Mouse (Mus musculus) forebrain, embryonic 13.5 days (tissue): ENCODE measurements at regions not wholly inside any gene's neighbourhood (a gene's known extent, or its start where the extent isn't known, plus 50 kb on each side); places are given as distances from the start of the nearest gene placed in this dataset.

Source experiments
- ATAC-seq: fragments of 200-750 bp; cut with Nextera tagmentation; 2 replicates; pipeline ENCODE4 v1.8.0; 2017
- H3K27ac ChIP-seq: fragments of 300-500 bp; sonication (generic); 2 replicates; pipeline ENCODE4 v1.5.1; 2015; ENCODE audit warnings: inconsistent platforms, mild to moderate bottlenecking, moderate library complexity
- H3K27me3 ChIP-seq: fragments of 300-500 bp; sonication (generic); 2 replicates; pipeline ENCODE4 v1.6.1; 2015; ENCODE audit warnings: mild to moderate bottlenecking, inconsistent platforms
- H3K36me3 ChIP-seq: fragments of 300-500 bp; sonication (generic); 2 replicates; pipeline ENCODE4 v1.6.1; 2015; ENCODE audit warnings: mild to moderate bottlenecking, inconsistent platforms; ENCODE audit not compliant: poor library complexity, severe bottlenecking
- H3K4me1 ChIP-seq: fragments of 300-500 bp; sonication (generic); 2 replicates; pipeline ENCODE4 v1.6.1; 2015; ENCODE audit warnings: inconsistent platforms
- H3K4me2 ChIP-seq: fragments of 300-500 bp; sonication (generic); 2 replicates; pipeline ENCODE4 v1.6.1; 2015; ENCODE audit warnings: inconsistent platforms, mild to moderate bottlenecking, moderate library complexity
- H3K4me3 ChIP-seq: fragments of 300-500 bp; sonication (generic); 2 replicates; pipeline ENCODE4 v1.5.1; 2015; ENCODE audit warnings: mild to moderate bottlenecking, inconsistent platforms
- H3K9ac ChIP-seq: fragments of 300-500 bp; sonication (generic); 2 replicates; pipeline ENCODE4 v1.6.1; 2015; ENCODE audit warnings: mild to moderate bottlenecking, inconsistent platforms
- H3K9me3 ChIP-seq: fragments of 300-500 bp; sonication (generic); replicated peaks from 2 replicates; pipeline ENCODE4 v1.6.1; 2016; ENCODE audit warnings: inconsistent platforms
- WGBS: fragments of 180-500 bp; shearing (Covaris S2); methylation state at CpG from one replicate; pipeline ENCODE4 v1.1.7; 2015; 5-methylcytosine and 5-hydroxymethylcytosine counted together

- no peaks in the 10 kb centered on the region for H3K27me3 ChIP-seq
- ATAC-seq, result no peak
- H3K4me1 ChIP-seq, result no peaks in the 10 kb centered on the region
- no peaks in the 10 kb centered on the region for H3K36me3 ChIP-seq
- no peak overlapping the region for H3K9ac ChIP-seq
- no peak overlapping the region for H3K4me3 ChIP-seq
- no peak overlapping the region for H3K27ac ChIP-seq
- H3K9me3 ChIP-seq, result no peaks in the 10 kb centered on the region
- 90% methylated on average over 5 of the region's 5 CpGs for WGBS
- H3K4me2 ChIP-seq, result no peak overlapping the region
Measured at GRCm38 (mm10) chr4:40593806-40594205, 109.2 kb downstream of the Aptx start.

- H3K27me3 ChIP-seq, result no peaks in the 10 kb centered on the region
- H3K27ac ChIP-seq, result no peak overlapping the region
- H3K9me3 ChIP-seq, result no peaks in the 10 kb centered on the region
- no peak overlapping the region for H3K9ac ChIP-seq
- no peaks in the 10 kb centered on the region for H3K36me3 ChIP-seq
- 68% methylated on average over 5 of the region's 5 CpGs for WGBS
- ATAC-seq, result no peak
- no peak overlapping the region for H3K4me3 ChIP-seq
- H3K4me1 ChIP-seq, result no peaks in the 10 kb centered on the region
- no peak overlapping the region for H3K4me2 ChIP-seq
Measured at GRCm38 (mm10) chr4:40625024-40625423, 78.0 kb downstream of the Aptx start.

- Histone ChIP-seq H3K4me3 (no peak overlapping the region), H3K4me2 (no peak overlapping the region), H3K9ac (no peak overlapping the region), H3K9me3 (no peaks in the 10 kb centered on the region), H3K27me3 (no peaks in the 10 kb centered on the region), H3K4me1 (no peaks in the 10 kb centered on the region), H3K27ac (no peak overlapping the region), H3K36me3 (no peaks in the 10 kb centered on the region)
- ATAC-seq, result no peak
- 32% methylated on average over 6 of the region's 6 CpGs for WGBS
Measured at GRCm38 (mm10) chr4:40625911-40626310, 77.1 kb downstream of the Aptx start.
